Mouse (Mus musculus): Measurements from ENCODE around the gene Scp2. TPM values are rescaled to one million over a fixed set of nuclear protein-coding genes. Genes with fewer than 3 reads are reported as not detected.

The Scp2 gene
- polyA plus RNA-seq, 2 experiments from 2014 or later = 304 to 413 TPM

DNA sequence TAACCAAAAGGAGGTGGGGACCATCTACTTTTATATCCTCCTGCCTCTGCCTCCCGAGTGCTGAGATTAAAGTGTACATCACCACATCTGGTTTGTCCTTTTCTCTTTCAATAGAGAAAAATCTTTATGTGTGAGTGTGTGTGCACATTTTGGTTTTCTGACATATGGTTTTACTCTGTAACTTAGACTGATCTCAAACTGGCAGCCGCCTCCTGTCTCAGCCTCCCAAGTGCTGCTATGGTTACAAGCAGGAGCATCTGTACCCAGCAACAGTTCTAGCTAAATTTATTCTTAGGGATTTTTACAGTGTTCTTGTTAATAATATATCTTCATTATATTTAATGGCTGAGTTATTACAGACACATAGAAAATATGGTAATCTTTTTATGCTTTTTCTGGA lies 87.6 kb downstream of the Scp2 start:
- no peak for ATAC-seq

DNA sequence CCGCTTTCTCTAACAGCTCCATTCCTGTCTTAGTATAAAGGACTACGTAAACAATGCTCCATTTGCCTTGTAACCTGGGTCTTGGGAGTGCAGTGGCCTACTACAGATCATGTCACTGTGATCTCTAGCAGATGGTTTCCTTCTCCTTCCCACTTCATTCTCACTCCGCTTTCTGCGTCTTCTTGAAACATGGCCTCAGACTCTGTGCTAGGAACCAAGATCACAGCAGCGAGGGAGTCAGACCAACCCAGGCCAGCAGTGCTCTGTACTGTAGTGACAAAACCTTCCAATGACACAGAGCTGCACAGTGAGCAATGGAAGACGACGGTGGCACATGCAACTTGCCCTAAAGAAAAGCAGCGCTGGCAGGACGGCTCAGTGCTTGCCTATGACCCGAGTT lies 88.9 kb downstream of the Scp2 start:
- no peak for ATAC-seq

- no peak for ATAC-seq
These were observed 92.1 kb downstream of the Scp2 start for GRCm38 (mm10) chr4:108052673-108053072.

DNA sequence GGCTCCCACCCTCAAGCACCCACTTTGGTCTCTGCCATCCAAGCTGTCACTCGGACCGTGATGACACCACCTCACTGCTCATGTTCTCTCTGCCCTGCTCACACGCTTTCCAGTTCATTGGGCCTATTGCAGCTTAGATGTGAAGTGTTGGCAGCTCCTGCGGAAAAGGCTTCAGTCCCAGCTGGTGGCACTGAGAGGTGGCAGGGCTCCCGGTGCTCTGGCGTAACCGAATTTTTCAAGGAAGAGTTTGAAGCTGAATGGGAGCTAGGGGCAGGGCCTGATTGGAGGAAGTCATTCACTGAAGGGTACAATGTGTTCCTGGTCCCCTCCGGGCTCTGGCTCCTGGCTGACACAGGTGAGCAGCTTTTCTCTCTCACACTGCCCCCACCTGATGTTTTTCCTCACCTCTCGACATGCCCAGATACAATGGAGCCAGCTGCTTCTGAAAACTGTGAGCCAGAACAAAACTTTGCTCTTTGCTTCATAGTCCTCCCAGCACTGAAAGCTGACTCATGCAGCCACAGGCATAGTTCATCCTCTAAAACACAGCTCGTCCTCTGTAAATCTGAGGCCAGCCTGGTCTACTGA lies 93.0 kb downstream of the Scp2 start:
- no peak for ATAC-seq

DNA sequence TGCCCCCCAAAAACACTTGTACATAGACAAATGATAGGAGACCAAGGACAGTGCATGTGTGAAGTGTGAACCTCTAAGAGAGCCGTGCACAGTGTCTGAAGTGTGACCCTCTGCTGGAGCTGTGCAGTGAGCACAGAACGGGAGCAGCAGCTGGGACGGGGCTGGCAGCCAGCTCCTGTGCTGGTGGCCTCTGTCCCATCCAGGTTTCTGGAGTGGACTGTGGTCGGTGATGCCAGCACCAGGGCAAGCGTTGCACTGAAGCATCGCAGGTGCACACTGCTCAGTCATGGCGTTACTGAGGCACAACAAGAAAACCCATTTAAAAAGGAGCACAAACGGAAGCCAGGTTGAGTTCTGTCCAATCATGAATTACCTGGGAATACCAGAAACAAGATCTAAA lies 98.7 kb downstream of the Scp2 start:
- ATAC-seq = no peak

DNA sequence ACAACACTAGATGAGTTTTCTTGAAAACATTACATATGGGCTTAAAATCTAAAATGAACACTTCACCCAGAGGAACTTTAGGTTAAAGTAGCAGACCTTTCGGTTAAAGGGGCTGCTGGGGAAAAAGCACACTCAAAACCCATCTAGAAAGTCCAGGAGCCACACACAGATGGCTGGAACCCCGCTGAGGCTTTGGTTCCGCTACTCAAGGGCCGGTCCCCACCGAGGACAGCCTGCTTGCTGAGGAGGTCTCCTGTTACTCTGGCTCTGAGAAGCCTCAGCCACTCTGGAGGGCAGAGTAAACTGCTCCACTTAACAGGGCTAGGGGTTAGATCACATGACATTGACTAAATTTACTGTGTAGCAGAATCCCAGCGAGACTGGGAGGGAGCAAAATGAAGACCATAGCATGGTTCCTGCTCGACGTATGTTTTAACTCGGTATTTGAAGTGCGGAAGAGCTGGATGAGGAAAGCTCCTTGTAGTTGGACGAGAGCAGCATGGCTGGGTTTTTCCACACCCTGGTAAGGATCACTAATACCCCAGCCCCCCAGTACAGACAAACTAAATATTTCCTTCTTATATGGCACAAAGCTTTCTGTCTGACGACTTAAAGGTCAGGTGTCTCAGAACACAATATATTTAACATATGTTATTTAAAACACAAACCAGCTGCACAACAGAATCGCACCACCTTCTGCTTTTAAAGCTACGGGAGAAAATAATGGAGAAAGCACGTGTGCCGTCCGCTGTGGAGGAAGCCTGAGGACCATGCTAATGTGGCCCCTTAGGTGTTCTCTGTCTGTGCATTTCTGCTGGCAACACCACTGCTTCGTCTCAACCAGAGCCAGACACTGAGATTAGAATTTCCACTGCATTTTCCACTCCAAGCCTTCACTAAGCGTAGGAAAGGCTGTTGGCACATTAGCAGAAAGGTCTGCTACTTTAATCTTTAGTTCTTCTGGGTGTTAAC lies 99.4 kb downstream of the Scp2 start:
- ATAC-seq = no peak

GRCm38 (mm10) chr4:108037027-108037426 lies 107.8 kb downstream of the Scp2 start:
- no peak for ATAC-seq

DNA sequence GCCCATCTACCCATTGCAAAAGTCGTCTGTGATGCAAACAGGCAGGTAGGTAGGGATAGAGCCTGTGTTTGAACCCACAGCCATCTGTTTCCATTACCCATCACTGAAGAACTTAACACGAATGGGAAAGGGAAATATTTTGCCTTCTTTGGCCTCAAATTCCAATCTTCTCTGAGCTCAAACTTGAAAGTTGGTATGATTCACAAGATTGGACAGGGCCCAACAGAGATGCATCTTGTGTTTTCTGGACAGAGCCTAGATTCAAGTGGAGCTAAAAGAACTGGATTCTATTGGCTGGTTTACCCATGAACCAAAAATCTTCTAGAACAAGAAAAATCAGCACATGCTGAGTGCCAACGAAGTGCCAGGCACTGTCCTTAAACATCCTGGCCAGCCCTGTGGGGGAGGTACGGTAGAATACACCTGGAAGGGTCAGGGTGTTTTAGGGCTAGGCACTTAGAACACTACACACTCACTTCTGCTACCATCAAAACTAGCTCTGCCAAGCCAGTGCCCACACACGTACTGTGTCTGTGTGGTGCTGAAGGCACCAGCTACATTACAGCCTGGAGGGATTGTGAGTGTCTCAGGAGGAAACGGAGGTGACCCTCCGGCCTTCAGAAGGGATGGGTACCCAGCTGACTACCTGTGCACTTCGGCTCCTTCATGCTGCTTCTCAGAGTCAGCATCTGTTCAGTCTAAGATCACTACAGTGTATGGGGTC lies 111.6 kb downstream of the Scp2 start:
- ATAC-seq = no peak

DNA sequence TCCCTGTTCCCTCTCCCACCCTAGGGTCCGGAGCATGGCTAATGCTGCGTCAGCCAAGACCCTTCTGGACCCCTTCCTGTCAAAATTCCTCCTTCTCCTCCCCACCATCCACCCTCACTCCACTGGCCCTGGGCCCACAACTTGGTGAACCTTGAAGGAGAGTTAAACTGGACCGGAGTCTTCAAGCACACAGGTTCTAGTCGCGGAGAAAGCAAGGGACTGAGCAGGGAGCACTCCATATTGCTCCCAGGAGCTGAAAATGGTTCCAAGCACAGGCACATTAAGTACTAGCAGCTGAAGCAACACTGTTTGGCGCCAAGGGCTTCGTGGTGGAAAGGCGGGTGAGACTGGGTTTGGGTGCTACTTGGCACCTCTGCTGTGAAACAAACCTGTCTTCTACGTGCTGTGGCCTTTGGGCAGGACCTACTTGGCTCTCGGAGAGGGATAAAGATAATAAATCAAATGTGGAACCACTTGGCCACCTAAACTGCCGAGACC lies 112.4 kb downstream of the Scp2 start:
- no peak for ATAC-seq

GRCm38 (mm10) chr4:108031502-108032351 lies 113.1 kb downstream of the Scp2 start:
- ATAC-seq = no peak

DNA sequence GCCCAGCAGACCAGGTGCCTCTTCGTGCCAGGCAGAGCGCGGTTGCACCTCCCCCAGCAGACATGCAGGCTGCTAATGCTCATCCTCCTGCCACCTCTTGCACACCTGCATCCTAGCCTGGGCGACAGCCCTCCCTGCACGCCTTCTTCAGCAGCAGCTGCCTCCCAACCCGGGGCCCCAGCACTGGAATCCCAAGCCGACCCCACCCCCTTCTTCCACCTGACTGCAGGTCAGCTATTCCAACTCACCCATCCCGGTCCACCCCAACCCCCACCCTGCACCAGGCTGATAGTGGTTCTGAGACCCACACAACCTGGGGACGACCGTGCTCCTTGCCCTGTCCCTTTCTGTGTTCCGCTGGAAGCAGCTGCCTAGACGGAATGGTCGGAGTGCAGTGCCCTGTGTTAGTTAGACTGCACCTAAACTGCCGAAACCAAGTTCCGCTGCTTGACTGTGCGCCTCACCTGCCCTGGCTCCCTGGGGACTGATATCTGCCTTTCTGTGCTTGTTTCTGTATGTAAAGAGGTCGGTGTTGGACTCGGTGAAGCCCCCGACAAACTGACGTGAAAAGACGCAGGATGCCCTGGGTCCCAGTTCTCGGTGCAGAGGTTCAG lies 113.8 kb downstream of the Scp2 start:
- no peak for ATAC-seq

DNA sequence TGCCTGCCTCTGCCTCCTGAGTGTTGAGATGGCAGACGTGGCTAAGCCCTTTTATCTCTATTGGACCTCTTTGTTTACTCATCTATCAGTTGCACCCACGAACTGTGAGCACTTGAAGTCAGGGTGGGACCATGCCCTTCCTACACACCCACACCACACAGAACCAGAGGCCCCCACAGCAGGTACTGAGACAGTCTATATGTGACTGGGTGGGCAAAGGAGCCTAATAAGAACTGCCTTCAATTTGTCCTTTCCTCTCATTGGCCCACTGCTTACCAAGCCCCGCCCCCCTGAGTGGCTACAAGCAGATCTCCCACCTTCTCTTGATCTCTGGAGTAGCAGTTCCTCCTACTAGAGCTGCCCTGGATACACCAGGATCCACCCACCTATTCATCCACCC lies 118.6 kb downstream of the Scp2 start:
- no peak for ATAC-seq

- no peak for ATAC-seq
These were observed 119.5 kb downstream of the Scp2 start for GRCm38 (mm10) chr4:108025269-108025668.

DNA sequence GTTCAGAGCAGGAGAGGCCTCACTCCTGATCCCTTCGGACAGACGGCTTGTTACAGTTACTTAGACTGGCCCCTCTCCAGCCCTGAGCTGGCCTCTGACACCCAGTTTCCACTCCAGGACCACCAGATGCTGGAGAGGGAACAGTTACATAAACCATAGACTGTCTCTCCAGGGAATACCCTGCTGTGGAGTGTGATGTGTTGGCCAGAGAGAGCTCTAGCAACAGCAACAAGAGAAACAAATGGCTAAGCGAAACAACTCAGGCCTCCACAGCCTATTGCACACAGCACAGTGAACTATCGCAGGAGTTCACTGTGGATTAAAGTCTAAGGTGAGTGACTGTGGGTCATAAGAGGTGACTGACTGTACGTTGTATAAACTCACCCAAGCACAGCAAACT lies 120.2 kb downstream of the Scp2 start:
- ATAC-seq = no peak

GRCm38 (mm10) chr4:108023186-108023585 lies 121.6 kb downstream of the Scp2 start:
- no peak for ATAC-seq

DNA sequence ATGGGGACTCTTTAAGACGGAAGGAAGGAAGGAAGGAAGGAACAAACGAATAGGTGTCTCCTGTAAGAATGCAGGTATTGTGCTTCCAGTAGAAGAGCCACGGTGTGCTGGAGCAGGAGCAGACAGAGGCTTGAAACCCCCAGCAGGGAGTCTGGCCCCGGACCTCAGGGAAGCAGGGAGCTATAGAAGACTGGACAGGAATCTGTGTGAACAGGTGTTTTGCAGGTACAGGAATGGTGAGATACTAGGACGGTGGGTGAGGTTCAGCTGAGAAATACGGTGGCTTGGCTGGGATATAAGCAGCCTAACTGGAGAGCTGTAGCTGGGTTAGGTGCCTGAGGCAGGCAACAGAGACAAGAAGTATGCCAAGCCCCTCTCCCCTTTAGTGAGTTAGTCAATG lies 124.6 kb downstream of the Scp2 start:
- no peak for ATAC-seq

GRCm38 (mm10) chr4:108018961-108019921 lies 125.6 kb downstream of the Scp2 start:
- ATAC-seq = no peak

- no peak for ATAC-seq
These were observed 126.4 kb downstream of the Scp2 start for GRCm38 (mm10) chr4:108018241-108018923.

GRCm38 (mm10) chr4:108017839-108018238 lies 127.0 kb downstream of the Scp2 start:
- ATAC-seq = no peak

GRCm38 (mm10) chr4:108016321-108016720 lies 128.5 kb downstream of the Scp2 start:
- ATAC-seq = no peak

Data from activated CD4-positive, CD25-positive, alpha-beta regulatory T cell, adult 4 months (primary cell).